Mouse (Mus musculus): ENCODE measurements around the gene Ahdc1.

The Ahdc1 gene

DNA sequence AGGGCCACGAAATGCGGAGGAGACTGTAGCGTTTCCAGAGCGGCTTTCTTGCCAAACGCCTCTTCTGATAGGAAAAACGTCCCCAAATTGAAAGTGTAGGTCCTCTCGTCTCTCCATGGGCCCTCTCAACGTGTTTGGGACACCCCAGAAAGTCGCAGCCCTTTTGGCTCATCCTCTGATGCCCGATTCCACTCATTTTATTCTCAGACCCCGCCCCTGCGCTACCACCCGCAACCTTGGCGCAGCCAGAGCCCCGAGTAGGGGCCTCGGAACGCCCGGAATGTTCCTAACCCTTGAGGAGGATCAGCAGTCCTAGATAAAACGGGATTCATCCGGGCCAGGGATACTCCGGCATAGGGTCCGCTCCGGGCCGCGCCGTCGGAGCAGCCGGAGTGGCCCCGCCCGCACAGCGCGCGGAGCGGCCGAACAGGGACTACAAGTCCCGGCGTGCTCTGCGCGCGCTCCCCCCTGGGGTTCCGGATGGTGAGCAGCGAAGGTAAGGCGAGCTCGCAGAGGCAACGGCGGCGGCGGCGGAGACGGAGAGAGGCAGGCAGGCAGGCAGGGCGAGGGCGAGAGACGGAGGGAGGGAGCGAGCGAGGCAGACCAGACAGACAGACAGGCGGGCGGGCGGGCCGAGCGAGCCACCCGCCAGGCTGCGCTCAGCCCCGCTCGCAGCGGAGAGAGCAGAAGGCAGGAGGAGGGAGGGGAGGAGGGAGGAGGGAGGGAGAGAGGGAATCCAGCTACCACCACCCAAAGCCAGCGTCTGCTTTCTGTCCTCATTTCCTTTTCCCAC, at the start of gene Ahdc1:
TSS of gene Ahdc1 (plus strand) at position 233 of the 793 bp plus-strand sequence.
- DNase-seq (ENCODE audit: low read depth, low spot score), result peak; percentile 99

DNA sequence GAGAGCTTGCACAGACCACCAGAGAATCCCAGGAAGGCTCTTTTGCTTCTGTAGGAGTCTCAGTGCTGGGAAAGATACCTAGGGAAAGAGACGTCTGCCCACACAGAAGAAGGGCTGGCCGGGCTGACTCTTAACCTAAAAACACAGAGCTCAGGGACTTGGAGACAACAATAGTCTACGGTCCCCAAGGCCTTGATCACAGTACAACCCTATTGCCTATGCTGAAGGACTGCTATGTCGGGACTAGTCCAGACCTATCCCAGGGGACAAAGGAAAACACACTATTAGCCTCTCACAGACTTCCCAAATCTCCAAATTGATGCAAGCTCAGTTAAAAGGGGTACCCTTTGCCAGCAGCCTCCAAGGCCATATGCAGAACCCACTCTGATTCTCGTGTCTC, 49.2 kb upstream of the Ahdc1 start:
- no peak for DNase-seq (ENCODE audit: low read depth, low spot score)

DNA sequence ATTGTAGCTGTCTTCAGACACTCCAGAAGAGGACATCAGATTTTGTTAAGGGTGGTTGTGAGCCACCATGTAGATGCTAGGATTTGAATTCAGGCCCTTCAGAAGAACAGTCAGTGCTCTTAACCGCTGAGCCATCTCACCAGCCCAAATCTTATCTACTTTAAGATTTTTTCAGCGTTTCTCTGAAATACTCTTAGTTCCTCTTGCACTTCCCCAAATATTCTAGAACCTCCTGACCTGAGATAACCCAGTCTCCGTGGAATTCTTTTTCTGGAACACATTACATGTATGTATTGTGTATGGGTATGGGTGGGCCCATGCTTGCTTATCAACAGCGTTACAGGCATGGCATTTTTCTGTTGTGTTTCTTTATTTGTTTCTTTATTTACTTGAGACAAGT, 48.4 kb upstream of the Ahdc1 start:
- no peak for DNase-seq (ENCODE audit: low read depth, low spot score)

DNA sequence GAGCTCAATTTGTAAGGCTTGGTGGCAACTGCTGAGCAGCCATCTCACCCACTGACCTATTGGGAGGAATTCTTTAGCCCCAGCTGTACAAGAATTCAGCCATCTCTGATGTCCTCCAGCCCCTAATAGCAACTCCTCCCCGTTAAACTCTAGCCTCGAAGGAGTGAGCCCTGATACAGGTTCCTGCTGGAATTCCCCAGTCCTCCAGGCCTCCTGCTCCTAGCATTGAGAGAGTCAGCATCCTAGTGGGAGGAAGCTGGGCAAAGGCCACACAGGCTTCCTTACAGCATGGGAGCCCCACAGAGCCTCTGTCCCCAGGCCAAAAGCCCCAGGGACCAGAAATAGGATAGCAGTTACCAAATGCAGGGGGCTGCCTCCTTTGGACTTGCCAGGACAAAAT, 47.6 kb upstream of the Ahdc1 start:
- no peak for DNase-seq (ENCODE audit: low read depth, low spot score)

DNA sequence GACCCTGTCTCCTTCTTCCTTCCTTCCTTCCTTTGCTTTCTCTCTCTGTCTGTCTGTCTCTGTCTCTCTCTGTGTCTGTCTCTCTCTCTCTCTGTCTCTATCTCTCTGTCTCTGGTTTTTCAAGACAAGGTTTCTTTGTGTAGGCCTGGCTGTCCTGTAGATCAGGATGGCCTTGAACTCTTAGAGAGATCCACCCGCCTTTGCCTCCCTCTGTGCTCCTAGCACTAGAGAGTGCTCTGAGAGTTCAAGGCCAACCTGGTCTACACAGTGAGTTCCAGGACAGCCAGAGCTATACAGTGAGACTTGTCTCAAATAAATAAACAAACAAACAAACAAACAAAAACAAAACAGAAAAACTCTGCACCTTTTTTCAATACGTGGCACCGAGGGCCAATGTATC, 47.0 kb upstream of the Ahdc1 start:
- DNase-seq (ENCODE audit: low read depth, low spot score), result no peak

DNA sequence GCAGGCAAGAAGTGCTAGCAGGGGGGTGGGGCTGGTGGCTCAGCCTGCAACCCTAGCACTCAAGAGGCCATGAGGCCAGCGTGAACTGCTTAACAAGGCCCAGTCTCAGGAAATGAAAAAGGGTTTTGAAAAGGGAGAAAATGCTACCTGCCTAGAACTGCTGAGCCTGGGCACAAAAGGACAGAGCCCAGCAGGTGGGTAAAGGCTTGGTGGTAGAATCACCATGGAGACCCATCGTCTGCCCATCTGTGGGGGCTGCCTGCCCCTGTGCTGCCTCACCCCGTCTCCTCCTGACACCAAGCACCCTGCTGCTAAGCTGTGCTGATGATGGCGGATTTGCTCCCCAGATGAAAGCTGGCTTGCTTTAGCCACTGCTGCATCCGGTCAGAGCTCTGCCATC, 46.6 kb upstream of the Ahdc1 start:
- DNase-seq (ENCODE audit: low read depth, low spot score), result no peak

DNA sequence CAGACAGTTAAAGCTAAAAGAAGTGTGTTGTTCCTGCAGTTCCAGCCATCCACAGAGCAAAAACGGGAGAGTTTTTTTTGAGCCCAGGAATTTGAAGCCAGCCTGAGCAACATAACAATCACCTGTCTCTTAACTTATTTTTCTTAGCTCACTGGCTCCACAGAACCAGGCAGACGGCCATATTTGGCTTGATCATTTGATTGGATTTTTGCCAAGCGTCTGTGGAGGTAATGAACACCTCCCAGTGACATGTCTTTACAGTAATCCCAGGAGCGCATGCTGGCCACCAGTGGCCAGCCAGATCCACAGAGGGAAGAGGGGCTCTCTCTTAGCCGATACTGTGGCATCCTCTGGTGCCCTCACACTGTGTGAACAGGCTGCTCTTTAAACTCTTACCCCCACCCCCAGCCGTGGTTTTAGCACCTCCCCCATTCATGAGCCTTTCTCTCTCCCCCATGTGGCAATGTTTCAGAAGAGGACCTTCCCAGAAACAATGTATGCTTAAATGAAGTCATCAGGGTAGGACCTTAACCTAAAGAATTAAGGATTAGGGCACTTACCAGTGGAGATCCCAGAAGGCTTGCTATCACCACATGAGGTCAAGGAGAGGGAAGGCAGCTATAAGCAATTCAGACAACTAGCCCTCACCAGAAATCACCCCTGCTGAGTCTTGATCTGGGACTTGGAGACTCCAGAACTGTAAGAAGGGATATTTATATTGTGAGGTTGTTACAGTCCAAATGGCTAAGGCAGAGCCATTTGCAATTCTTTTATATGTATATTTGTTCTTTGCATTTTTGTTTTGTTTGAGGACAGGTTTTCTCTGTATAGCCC, 42.7 kb upstream of the Ahdc1 start:
- peak; percentile 94 for DNase-seq (ENCODE audit: low read depth, low spot score)

DNA sequence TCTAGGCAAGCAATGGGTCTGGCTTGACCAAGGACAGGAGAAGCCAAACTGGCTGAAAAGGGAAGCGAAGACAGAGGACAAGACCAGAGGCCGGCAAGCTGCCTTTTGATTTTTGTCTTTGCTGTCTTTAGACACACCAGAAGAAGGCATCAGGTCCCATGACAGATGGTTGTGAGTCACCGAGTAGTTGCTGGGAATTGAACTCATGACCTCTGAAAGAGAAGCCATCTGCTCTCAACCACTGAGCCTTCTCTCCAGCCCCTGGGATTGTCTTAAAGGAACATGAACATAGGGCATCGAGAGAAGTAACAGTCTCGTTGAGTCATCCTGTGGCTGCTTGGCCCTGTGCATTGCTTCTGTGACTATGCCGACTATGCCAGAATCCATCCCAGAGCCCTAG, 39.5 kb upstream of the Ahdc1 start:
- no peak for DNase-seq (ENCODE audit: low read depth, low spot score)

DNA sequence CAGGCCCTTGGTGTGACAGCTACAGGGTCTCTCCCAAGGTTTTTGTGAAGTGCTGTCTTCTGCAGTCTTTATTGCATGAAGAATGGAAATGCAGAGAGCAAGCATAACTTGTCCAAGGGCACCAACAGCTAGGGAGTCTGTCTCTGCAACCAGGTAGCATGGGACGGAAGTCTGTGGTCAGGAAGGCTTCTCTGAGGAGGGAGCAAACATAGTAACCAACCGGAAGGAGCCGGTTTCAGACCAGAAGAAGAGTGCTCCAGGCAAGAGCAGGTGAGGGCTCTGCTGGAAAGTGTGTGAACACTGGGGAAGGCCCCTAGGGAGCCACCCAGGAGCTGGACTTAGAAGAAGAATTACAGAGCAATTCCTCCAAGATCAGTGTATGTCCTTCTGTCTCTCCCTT, 39.0 kb upstream of the Ahdc1 start:
- DNase-seq (ENCODE audit: low read depth, low spot score), result peak; percentile 48

DNA sequence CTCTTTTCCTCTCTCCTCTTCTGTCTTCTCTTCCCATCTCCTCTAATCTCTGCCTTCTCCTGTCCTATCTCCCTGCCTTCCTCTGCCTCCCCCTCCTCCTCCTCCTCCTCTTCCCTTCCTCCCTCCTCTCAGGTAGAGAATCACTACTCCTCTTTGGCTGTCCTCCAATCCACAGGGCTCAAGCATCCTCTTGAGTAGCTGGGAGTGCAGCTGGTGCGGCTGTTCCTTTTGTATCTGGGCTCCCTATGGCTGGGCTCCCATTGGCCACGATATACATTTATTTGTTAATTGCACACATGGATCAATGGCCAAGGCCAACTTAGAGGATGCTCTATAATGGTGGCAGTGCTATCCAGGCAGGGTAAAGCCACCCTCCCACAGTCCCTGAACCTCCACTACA, 38.5 kb upstream of the Ahdc1 start:
- no peak for DNase-seq (ENCODE audit: low read depth, low spot score)

DNA sequence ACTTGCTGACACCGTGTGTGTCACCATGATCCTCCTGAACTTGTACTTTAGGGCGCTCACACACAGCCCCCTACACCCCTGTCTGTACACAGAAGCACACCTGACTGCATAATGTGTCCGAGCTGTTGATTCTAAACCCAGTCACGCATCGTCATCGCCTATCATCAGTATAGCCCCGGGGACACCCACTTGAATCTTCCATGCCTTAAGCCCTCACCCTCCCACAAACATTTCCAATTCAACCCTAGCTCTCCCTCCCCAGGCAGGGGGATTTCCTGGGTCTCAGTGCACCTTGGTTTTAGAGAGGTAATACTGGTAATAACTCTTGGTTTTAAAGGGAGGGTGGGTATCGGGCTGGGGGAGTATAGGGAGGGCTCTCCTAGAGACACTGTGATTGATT, 37.9 kb upstream of the Ahdc1 start:
- no peak for DNase-seq (ENCODE audit: low read depth, low spot score)

DNA sequence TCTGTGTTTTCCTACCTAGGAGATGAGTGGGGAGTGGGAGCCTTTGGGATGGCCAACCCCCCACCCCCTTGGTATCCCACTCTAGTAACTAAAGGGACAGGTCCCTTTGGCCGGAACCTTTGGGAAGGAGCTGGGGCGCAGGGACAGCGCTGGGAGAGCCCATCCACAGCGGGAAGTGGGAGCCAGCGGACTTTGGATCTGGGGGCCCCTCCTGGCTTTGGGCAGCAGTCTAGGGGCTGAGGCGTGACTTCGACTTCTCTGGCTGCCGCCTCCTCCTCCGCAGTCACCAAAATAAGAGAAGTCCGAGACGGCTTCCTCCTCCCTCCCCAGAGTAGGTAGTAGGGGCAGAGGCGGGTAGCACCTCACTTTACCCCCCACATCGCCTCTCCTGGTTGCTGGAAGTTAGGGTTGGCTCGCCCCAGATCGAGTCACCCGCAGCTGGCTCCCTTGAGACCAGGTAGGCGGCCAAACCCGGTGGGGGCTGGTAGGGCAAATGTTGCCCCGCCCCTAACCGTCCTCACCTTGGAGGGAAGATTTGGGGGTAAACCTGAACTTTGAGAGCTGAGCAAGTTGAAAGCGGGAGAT, 37.2 kb upstream of the Ahdc1 start, which contains the start of gene Fgr:
TSS of gene Fgr (plus strand) at position 282 of the 585 bp plus-strand sequence.
- no peak for DNase-seq (ENCODE audit: low read depth, low spot score)

DNA sequence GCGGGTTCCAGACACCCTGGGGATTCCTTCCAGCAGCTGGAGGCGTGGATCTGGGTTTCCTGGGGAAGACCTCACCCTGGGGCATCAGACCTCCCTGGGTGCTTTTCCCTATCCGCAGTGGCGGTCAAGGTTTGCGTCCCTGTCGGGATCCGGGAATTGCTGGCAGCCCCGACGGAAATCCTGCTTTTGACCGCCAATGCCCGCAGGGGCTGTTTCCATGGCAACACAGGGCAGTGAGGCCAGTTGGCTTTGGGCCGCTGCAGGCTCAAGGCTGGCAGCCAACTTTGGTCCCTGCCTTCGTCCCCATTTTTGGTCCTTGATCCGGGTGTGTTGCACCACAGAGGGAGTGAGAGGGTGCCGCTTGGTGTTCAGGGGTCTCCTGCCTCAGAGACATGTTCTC, 36.2 kb upstream of the Ahdc1 start:
- DNase-seq (ENCODE audit: low read depth, low spot score), result peak; percentile 91

DNA sequence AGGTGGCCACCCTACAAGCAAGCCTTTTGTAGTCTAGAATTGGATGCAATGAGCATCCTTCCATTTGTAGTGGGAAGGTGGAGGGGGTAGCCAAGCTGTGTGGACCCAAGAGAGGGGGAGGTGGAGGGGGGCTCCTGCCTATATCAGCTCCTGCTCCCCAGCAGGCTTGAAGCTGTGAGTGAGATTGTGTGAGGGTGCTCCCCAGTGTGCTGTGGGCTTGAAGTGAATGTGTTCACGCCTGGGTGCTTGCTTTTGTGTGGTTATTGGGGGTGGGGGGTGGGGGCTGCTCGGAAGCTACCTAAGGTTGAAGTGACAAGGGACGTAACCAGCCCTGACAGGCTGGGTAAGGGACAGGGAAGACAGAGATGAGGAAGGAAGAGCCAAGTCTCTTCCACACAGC, 35.3 kb upstream of the Ahdc1 start:
- DNase-seq (ENCODE audit: low read depth, low spot score), result no peak

DNA sequence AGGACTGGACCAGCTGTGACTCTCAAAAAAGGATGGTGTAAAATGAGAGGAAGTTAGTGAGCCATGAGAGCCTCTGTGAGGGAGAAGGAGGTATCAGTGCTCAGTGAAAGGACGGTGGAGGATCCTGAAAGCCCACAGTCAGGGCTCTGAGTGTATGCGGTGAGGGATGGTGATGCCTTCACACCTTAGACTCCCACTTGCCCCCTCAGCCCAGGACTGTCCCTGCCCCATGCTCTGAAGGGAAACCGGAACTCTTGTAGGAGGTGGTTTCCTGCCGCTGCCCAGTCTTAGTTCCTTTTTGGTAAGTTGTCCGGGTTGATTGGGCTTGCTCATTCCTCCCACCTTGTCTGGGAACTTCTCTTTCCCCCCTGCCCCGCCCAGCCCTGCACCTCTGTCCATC, 34.3 kb upstream of the Ahdc1 start:
- DNase-seq (ENCODE audit: low read depth, low spot score), result no peak

DNA sequence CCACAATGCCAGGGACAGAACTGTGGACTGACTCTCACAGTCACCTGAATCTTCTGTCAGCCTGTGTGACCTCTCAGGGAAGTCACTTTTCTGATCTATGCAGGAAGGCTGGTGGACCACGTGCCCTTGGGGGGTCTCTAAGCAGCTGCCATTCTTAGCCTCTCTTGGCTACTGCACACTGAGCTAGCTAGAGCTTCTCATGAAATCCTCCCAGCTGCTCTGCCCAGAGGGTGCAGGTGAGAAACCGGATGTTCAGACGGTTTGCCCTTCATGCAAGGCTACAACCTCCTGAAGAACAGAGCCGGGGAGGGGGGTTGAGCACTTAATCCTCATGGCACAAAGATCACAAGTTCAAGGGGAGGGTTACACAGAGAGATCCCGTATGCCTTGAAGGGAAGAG, 33.5 kb upstream of the Ahdc1 start:
- peak; percentile 41 for DNase-seq (ENCODE audit: low read depth, low spot score)

DNA sequence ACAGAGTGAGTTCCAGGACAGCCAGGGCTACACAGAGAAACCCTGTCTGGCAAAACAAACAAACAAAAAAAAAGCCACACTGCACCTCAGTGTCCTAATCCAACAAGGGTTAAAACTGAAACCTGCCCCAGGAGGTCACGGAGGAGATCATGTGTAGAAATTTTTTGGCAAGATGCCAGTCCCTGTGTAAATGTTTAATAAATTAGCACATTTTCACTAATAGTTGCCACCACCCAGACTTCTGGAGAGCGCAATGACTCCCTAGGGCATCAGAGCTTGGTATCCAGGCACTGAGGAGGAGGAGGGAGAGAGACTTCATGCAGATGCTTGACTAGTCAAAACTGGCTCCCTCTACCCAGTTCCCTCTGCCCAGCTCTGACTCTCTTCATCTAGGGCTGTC, 31.9 kb upstream of the Ahdc1 start:
- no peak for DNase-seq (ENCODE audit: low read depth, low spot score)

DNA sequence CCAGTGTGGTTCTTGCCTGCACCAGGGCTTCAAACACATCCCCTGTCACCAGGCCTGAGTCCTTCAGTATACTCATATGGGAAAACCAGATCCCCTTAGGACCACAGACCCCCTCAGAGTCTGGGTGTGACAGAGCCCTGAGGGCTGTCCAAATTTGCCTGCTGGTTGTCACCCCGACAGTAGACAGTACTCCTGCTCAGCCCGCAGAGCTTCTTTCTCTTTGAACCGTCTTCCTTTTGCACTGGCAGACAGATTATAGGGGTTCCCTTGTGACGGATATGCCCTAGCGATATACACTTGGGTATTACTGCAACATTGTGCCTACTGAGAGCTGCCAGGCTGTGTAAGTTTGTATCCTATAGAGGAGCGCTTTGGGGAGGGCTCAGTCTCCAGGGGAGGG, 29.4 kb upstream of the Ahdc1 start:
- no peak for DNase-seq (ENCODE audit: low read depth, low spot score)

DNA sequence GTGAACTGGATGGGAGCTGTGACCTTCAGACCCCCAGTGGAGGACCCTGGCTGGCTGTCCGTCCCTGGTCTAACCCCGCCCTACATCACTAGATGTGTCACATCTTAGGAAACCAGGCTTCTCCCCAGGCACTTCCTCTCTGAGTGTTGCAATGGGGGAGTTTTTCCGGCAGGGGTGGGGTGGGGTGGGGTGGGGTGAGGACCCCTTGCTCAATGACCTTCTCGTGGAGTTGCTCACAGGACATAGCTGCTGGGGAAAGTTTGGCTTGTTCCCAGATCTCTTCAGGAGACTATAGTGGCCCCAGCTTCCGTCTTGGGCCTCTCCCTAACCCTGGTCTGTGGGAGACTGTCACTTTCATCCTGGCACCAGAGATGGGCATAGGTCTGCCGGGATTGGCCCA, 28.1 kb upstream of the Ahdc1 start:
- no peak for DNase-seq (ENCODE audit: low read depth, low spot score)

DNA sequence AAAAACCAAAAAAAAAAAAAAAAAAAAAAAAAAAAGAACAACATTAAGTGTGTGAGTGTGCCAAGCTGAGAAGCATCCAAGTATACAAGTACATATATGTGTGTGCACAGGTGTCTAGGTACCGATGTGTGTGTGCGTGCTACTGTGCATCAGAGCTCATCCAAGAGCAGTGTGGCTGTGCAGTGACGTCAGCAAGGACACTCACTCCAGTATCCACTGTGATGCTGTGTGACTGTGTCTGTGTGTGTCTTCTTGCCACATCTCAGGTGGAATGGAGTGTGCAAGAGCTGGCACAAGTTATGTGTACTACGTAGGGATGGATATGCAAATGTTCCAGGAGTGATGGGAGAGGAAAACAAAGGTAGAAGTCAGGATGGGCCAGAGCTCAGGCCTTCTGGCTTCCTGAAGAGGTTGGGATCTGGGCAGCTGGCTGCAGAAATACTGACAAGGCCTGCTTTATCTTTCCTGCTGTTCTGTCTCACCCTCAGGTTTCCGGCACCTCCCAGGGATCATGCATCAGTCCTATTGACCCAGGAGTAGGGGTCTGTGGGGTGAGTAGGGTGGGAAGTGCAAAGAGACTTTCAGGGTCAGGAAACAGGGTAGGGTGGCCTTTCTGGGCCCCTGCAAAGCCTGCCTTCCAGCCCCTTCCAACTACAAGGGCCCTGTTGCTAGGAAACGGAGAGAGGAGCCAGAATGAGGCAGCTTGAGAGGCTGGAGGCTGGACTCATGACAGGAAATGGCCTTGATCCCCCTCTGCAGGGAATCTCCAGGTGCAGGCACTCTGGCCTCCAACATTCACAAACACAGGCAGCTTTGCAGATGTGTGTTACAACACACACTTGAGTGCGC, 27.2 kb upstream of the Ahdc1 start:
- peak; percentile 85 for DNase-seq (ENCODE audit: low read depth, low spot score)

DNA sequence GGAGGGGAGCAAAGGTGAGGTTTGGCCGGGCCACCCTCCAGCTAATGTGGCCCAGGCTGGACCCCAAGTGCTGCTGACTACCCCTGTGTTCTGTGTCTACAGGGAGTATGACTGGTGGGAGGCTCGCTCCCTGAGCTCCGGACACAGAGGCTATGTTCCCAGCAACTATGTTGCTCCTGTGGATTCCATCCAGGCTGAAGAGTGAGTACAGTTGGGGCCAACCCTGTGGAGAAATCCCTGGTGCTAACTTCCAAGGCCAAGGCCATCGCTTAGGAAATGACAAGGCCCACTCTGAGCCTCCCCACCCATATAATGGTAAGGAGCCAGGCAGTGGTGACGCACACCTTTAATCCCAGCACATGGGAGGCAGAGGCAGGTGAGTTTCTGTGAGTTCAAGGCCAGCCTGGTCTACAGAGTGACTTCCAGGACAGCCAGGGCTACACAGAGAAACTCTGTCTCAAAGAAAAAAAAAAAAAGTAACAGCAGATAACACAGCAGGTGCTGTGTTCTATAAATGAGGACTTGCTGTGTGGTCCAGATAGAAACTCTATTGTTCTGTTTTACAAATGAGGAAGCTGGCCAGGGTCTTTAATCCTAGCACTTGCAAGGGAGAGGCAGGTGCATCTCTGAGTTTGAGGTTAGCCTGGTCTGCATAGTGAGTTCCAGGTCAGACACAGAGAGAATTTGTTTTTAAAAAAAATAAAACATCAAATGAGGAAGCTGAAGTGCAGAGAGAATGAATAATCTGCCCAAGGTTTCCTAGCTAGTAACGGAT, 22.3 kb upstream of the Ahdc1 start:
- DNase-seq (ENCODE audit: low read depth, low spot score), result no peak
